Mouse (Mus musculus) skeletal muscle tissue, postnatal 0 days (tissue): ENCODE measurements around the gene Ube2g1. TPM values are rescaled to one million over a fixed set of nuclear protein-coding genes. Genes with fewer than 3 reads are reported as not detected.

ENCODE experiments used
- microRNA-seq, 2 experiments: library from miRNA; unstranded; fragments of <30 nt; microRNA quantifications; one replicate each; pipeline ENCODE4; 2016
- polyA plus RNA-seq: library from polyadenylated mRNA; unstranded; fragments of >200 nt; fragmentation: Nextera tagmentation; extraction: Ambion mirVana; gene quantifications from 2 replicates; pipeline ENCODE4 v1.2.1, GENCODE M21; 2015

Gene Ube2g1
- polyA plus RNA-seq, result 44.5 and 45.3 TPM in 2 replicates

GRCm38 (mm10) chr11:72606694-72607407 lies at the start of gene Ube2g1:
Gene Ube2g1, plus strand, starts transcription at chr11:72607283.

GRCm38 (mm10) chr11:72689551-72690510 lies 82.7 kb downstream of the Ube2g1 start, which contains the start of gene Ankfy1:
Gene Ankfy1, plus strand, starts transcription at chr11:72690006.

Small RNA genes lying within 50 kb of the gene (microRNA-seq; reads per million reads assigned to microRNA genes)
- 0 reads per million in 2 experiments for gene Gm25678

Other genes with a start within 250 kb of the Ube2g1 start
- gene Tekt1, start 244.8 kb upstream of the Ube2g1 start, polyA plus RNA-seq, result 1.0 and 1.2 TPM in 2 replicates
- 208 and 220 TPM in 2 replicates for gene Smtnl2, start 195.6 kb upstream of the Ube2g1 start, polyA plus RNA-seq
- 0.08 and 0.69 TPM in 2 replicates for gene Ggt6, start 171.8 kb upstream of the Ube2g1 start, polyA plus RNA-seq
- gene Mybbp1a, start 165.9 kb upstream of the Ube2g1 start, polyA plus RNA-seq, result 60.2 and 61.9 TPM in 2 replicates
- gene Spns2, start 117.4 kb upstream of the Ube2g1 start, polyA plus RNA-seq, result 2.9 and 3.3 TPM in 2 replicates
- 0.11 TPM in 1 of 2 replicates, not detected in the other for gene Spns3, start 56.8 kb upstream of the Ube2g1 start, polyA plus RNA-seq
- gene Ankfy1, start 82.7 kb downstream of the Ube2g1 start, polyA plus RNA-seq, result 6.1 and 7.6 TPM in 2 replicates
- 7.9 and 8.2 TPM in 2 replicates for gene Cyb5d2, start 188.9 kb downstream of the Ube2g1 start, polyA plus RNA-seq
- gene Zzef1, start 188.9 kb downstream of the Ube2g1 start, polyA plus RNA-seq, result 5.0 and 6.4 TPM in 2 replicates